Mouse (Mus musculus) adrenal gland, postnatal 36 days (tissue): ENCODE measurements around the gene Glyat. TPM values are rescaled to one million over a fixed set of nuclear protein-coding genes. Genes with fewer than 3 reads are reported as not detected.
"Not testable (repeated sequence)": the region's sequence is repeated elsewhere in the genome, so short reads cannot be mapped to it uniquely, and the experiment has no call there.

Experiments used
- DNase-seq, 2 experiments: peaks; one replicate each; pipeline ENCODE4 v3.0.0; 2021; ENCODE audit warnings: mixed read lengths in 1 of 2
- long read RNA-seq, 2 experiments: library from polyadenylated mRNA; stranded (forward); transcript quantifications; one replicate each; pipeline ENCODE4 v2.0.0; 2021; ENCODE audit warnings: borderline sequencing depth in 2 of 2
- total RNA-seq, 2 experiments: library from RNA; stranded (reverse); gene quantifications; 2 replicates each; pipeline ENCODE4 v1.2.3; 2021

The Glyat gene
- total RNA-seq, result under 1 TPM in 1 of 2 experiments, not detected in 1; 0.33 TPM
- long read RNA-seq, experiment 1, result 0 reads
- long read RNA-seq, experiment 2, result 0 reads

- DNase-seq, result no peak
Observed at GRCm38 (mm10) chr19:12633176-12633575, at the start of gene Glyat. Glyat (plus strand) TSS chr19:12633308.

DNA sequence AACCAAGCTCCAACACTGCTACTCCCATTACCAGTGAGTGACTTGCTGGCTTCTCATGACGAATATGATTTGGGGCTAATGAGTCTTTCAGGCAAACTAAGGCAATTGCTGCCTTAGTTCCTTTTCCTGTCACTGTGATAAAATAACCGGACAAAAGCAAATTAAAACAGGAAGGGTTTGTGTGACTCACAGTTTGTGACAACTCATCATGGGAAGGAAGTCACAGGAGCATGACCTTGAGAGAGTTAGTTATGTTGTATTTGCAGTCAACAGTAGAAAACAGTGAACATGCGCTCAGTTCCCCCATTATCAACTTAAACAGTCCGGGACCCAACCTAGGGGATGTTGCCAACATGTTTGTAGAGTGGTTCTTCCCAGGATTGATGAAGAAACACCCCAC is 47.8 kb upstream of the Glyat start:
- DNase-seq, result no peak

DNA sequence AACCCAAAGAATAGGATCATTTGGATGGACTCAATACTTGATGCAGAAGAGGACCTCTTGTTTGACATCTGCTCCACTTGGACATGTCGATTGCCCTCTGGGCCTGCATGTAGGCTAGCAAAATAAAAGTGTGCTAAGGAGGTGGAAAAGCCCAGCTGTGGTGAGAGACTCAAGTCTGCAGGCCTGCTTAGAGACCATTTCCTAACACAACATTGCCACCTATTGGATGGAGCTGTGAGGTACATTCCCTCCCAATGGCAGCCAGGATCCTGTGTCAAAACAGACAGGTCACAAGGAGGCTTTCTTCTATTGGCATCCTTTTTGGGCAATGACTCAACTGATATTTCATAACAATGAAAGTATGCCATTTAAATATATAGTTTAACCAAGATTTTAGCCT is 41.2 kb upstream of the Glyat start:
- peak; percentile 59 to 67 for DNase-seq

- no peak for DNase-seq
Observed at GRCm38 (mm10) chr19:12595135-12595529, 38.0 kb upstream of the Glyat start.

DNA sequence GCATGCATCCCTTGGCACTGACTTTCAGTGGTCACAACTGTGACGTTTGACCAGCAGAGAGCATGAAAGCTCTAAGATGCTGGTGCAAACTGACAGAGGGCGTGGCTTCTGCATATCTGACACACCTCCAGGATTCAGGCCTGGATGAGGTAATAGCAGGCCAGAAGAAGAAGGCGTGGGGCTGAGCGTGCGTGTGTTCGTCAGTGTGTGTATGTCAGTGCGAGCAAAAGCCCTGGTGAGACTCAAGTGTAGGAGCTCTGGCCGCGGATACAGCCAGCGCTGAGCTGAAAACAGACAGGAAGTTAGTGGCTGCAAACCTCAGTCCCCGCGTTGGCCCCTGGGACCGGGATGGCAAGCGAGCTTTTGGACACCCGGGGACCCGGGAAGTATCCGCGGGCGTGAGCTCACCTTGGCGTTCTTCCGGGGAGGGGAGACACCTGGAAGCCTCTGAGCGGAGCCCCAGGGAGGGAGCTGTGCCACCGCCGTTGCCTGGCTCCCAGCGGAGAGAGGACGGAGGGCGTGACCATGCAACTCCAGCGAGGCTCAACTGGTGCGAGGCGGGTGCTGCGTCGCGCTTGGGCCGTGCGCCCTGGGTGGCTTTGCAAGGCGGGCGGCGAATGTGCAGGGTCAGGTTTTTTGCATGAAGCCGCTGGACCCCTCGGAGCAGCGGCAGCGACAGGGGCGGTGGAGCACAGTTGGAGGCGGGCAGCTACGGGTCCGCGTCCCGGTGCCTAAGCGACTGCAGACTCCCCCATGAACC is 37.4 kb upstream of the Glyat start:
- DNase-seq, result peak; percentile 69 to 72

DNA sequence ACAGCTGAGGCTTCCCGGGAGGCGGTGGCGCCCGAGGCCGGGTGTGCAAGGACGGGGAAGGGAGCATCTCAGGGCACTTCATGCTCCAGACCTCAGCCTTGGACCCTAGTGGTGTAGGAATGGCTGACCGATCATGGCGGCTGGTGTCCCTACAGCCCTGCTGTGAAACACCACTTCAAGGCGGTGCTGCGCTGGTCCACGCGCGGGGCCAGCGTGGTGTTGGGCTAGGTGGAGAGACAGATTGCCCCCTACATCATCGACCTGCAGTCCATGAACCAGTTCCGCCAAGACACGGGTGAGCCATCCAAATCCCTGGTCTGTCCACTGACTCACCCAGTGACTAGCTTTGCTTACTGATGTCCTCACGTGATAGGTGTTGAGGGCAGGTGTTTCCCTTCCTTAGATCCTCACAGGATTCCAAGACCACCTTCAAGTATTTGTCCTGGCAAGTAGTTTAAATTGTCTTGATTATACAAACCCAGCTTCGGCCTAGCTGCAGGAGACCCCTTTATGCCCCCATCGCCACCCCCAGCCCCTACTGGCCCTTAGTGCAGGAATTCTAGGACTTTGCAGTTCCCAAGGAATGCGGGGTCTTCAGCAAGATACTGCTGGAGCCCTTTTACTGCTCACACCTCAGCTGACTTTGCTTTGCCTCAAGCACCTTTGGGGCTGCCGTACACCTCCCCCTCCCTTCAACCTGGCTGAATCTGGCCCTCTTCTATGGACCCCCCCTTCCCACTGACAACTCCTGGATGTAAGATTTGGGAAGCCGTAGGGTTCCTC is 36.6 kb upstream of the Glyat start:
- peak in 1 of 2 experiments; percentile 5 for DNase-seq

GRCm38 (mm10) chr19:12597073-12597405 is 36.1 kb upstream of the Glyat start:
- DNase-seq, result no peak

DNA sequence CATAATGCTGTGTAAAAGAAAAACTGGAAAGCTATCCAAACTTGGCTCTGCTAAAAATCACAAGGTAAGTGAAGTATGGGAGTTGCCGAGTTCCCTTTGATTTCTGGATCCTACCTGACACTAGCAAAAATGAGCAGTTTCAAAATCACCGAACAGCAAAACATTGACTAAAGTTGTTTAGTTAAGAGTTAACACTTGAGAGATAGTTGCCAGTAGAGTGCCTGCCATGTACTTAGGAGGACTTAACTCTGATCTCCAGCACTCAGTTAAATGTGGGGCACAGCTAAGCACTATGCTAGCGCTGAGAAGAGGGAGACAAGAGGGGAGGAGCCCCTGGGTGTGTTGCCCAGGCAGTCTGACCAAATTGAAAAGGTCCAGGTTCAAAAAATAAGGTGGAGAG is 34.4 kb upstream of the Glyat start:
- DNase-seq, result no peak

DNA sequence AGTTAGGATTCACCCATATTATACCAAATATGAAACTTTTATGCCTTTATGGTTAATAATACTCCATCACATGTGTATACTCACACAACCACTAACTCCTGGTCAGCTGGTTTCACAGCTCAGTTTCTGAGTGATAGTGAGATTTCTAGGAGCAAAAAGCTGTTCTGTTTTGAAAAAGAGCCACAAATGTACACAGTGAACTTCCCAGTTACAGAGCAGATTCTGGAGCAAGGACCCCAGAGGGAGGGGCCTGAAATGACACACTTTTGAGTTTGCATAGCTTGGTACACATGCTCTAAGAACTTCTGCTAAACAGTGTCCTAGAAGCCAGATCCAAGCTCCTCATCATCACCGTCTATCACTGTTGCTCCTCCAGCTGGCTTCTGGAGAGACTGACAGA is 33.4 kb upstream of the Glyat start, which contains the start of gene Gm4952:
Gm4952 (plus strand) TSS at position 301 of the 400 bp plus-strand sequence.
- DNase-seq, result no peak

GRCm38 (mm10) chr19:12600684-12601480 is 32.2 kb upstream of the Glyat start:
- no peak for DNase-seq

DNA sequence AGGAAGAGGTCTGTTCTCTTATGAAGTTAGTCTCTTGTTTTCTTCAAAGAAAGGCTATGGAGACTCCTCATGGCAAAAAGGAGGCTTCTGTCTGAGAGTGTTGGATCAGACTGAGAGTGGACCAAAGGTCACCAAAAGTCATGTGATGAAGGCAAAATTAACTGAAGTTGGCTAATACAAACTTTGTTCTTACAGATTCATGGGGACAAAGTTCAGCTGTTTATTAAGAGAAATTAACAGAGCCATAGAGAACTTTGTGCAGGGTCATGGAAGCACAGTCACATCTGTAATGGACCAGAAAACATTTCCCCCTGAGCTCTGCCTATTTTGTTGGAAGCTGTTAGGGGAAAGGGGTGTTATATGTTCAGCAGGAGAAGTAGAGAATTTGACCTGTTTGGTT is 24.8 kb upstream of the Glyat start:
- no peak for DNase-seq

DNA sequence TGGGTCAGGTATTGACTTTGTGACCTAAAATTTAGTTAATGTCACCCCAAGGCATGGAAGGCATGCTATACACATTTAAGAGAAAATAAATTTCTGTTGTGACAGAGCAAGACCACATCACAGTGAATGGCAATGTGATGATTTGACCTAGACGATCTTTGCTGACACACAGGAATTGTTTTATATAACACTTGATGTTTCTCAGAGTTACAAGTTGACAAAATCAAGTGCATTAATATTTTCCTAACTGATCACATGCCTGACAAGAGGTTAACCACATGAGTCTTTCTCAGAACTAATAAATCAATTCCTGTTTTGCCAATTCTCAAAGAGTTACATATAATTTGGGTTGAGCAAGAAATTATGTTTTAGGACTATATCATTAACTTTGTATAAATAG is 19.5 kb upstream of the Glyat start:
- DNase-seq, result no peak

DNA sequence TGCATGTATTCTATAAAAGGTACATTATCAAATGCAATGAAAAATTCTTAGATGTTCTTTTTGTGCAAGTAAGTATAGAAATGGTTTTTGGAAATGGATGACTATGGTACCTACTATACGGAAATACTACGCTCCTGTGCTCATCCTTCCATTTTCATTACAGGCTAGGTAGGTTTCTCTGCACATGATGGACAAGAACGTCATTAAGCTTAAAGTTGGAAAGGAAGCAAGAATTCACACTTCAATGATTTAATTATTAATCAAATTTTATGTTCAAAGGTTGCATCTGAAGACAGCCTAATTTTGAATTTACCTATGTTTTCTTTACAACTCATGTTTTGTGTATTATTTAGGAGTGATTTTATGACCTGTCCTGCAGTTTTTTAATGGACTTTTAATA is 1.2 kb downstream of the Glyat start:
- DNase-seq, result no peak

DNA sequence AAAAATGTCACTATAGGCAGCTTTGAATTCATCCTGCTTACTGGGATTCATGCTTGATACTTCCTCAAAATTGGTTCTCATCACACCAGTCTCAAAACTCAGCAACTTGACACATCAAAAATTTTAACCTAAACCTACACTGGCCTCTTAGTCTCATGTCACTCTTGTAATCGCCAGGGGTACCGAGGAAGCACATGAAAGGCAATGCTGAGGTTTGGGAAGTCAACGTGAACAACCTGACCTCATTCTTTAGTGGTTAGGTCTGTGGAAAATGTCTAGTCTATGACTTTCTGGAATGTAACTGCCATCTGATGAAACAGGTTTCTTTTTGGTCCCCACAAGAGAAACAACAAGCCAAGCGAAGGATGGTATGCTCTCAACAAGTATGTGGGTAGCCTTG is 1.9 kb downstream of the Glyat start:
- no peak for DNase-seq

GRCm38 (mm10) chr19:12636863-12637262 is 3.8 kb downstream of the Glyat start:
- no peak for DNase-seq

- no peak for DNase-seq
Observed at GRCm38 (mm10) chr19:12638049-12638448, 4.9 kb downstream of the Glyat start.

GRCm38 (mm10) chr19:12649511-12649910 is 16.4 kb downstream of the Glyat start:
- DNase-seq, result no peak

- no peak for DNase-seq
Observed at GRCm38 (mm10) chr19:12666156-12666555, 33.0 kb downstream of the Glyat start.

- not testable (repeated sequence) for DNase-seq
Observed at GRCm38 (mm10) chr19:12668601-12669000, 35.5 kb downstream of the Glyat start.

DNA sequence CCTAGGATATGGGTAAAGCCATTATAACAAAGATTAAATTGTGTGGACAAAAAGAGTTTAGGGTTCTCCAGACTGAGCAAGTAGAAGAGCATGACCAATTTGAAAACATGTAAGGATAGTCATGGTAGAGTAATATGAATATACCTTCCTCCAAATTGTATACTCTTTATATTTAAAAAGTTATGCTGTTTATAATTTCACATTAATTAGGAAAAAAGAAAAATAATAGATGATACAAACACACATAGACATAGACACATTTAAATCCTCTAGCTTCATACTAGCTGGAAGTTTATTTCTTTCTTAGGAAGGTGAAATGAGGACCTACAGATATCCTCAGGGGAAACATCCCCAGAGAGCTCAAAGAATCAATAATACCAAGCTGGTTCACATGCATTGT is 37.0 kb downstream of the Glyat start, which contains the start of gene Olfr1442:
Olfr1442 (plus strand) TSS at position 301 of the 400 bp plus-strand sequence.
- no peak for DNase-seq

DNA sequence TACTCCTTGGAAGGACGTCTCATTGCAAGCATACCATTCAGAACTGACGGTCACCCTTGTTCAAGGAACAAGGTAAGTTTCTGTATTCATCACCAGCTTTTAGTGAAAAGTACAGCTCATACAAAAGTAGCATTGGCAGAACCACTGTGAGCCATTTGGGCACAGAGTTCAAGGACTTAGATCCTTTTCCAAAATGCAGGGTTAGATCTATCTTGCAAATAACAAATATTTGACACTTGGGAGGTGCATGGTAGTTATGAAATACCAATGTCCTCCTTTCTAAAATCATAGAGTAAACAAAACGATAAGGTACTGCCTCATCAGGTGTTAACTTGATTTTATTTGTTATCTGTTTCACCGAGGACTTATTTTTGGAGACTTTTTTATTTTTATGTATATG is 37.9 kb downstream of the Glyat start:
- DNase-seq, result no peak

DNA sequence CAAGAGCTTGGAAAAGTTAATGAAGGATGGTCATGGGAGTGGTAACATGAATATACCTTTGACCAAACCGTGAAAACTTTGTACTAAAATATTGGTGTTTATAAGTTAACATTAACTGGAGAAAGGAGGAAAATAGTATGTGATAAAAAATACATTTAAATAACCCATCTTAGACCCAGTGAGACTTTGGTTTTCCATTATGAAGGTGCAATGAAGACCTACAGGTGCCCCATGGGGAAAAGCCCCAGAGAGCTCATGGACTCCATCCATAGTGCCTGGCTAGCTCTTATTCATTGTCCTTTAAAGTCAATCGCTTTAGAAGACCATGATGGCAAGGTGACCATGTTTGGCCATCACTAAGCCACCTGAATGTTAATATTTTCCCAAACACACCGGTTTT is 44.7 kb downstream of the Glyat start, which contains the start of gene Olfr1443:
Olfr1443 (plus strand) TSS at position 301 of the 400 bp plus-strand sequence.
- DNase-seq, result no peak
